Mouse (Mus musculus) layer of hippocampus, adult 18-20 months (tissue): Measurements from ENCODE around the gene Heg1. TPM values are rescaled to one million over a fixed set of nuclear protein-coding genes. Genes with fewer than 3 reads are reported as not detected.

Source experiments
- DNase-seq, 2 experiments: peaks; one replicate each; pipeline ENCODE4 v3.0.0; 2022; ENCODE audit warnings: low spot score in 2 of 2
- total RNA-seq, 2 experiments: library from RNA; stranded (reverse); gene quantifications; 2 replicates each; pipeline ENCODE4 v1.2.3; 2021

Gene Heg1
- total RNA-seq, 2 experiments from 2014 or later, result 21.1 to 21.4 TPM

DNA sequence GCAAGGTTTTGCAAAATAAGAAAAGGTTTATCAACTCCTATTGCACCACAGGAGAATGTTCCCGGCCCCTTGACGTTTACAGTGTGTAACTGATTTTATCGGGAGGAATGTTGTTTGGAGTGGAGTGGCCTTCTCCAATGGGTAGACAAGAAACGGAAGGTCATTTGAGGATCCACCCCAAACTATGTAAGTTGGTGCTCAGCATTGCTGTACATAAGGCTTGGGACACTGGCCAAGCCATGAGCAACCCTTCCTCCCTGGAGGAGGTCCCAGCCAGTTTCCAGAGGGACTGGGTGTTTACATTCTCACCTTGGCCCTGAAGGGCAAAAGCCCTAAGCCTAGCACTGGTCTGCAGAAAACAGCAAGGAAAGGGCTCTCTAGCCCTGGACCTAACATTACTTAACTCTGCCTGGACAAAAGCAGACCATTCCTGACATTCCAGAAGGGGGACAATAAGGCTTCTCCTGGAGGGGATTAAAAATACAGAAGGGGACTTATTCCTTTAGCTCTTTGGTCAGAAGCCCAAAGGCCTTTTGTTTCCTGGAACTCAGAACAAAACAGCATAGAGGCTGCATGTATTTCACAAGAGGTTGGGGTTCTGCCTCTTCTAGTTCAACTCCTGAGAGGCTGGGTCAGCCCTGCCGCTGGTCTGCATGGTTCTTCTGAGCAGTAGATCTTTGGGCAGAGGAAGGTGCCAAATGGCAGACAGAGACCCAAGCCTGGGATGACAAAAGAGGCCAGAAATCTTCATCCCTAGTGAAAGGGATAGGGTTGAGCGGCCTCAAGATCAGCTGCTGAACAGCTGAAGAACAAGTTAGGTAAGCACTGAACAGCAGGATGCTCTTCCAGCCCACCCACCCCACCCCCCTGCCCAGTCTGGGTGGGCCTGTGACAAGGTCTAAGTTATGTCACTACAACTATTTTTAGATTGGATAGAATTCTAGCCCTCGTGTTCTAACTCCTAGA lies 7.5 kb upstream of the Heg1 start:
- DNase-seq, result no peak

DNA sequence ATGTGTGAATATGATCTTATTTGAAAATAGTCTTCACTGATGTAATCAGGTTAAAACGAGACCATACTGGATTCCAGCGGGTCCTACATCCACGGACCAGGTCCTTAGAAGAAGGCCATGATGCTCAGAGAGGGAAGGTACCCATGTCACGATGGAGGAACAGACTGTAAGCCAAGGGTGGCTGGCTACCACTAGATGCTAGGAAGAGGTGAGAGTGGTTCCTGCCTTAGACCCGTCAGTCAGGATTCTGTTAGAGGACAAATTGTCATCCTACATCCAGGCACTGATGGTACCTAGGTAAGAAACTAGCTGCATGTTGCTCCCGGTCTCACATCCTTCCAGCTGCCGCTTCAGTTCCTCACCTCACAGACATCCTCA lies 6.9 kb upstream of the Heg1 start:
- DNase-seq, result no peak

DNA sequence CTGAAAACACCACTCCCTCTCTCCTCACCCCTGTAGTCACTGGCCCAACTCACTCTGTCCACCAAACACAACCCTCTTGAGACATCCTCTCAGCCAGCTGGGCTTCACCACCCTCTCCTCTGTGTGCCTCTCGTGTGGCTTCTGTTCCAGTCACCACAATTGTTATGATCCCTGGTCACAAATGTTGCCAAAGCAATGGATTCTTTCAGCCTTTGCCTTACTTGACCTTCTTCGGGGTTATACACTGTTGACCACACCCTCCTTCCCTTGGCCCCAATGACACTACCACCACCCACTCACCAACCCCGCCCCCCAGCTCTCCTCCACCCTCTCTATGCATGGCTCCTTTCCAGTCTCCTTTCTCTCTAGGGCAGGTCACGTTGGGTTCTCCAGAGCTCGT lies 6.3 kb upstream of the Heg1 start:
- DNase-seq, result no peak

DNA sequence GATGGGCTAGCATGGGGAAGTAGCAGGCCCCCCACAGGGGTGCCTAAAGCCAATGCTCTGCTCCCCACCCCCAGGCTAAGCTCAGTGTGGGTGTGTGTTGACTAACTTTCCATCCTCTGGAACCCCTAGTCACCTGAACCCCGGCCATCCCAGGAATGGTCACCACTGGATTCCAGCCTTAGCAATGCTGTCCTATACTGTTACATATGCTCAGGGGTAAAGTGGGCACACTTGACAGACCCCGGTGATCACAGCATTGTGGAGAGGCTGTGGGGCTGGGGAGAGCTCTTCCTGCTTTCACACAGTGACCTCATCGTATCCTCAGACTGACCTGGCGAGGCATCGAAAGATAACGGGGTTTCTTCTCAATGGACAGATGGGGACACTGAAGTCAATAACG lies 3.9 kb upstream of the Heg1 start:
- no peak for DNase-seq

DNA sequence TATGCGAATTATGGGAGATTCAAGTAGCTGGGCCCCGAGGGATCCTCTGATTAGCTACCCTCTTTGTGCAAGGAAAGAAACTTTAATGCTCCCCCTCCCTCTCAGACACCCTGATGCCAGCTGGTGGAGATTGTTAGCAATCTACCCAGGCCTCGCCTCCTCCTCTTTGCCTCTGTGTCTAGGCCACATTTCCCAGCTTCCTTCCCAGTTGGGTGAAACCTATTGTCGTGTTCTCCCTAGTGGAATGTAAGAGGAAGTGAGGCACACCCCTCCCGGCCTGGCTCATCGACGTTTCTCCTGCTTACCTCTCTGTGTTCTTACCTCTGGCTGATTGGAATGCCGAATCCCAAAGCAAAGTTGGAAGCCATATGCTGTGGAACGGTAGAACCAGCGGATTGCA lies 3.4 kb upstream of the Heg1 start:
- no peak for DNase-seq

DNA sequence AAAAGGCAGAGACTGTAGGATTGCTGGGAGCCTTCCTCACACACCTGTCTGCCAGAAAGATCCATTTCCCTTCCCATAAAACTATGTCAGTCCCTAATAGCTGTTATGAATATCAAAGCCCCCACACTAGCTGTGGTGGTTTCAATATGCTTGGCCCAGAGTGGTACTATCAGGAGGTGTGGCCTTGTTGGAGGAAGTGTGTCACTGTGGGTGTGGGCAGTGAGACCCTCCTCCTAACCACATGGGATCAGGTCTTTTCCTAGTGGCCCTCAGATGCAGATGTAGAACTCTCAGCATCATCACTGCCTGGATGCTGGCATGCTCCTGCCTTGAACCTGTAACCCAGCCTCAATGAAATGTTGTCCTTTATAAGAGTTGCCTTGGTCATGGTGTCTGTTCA lies 2.5 kb upstream of the Heg1 start:
- DNase-seq, result no peak

DNA sequence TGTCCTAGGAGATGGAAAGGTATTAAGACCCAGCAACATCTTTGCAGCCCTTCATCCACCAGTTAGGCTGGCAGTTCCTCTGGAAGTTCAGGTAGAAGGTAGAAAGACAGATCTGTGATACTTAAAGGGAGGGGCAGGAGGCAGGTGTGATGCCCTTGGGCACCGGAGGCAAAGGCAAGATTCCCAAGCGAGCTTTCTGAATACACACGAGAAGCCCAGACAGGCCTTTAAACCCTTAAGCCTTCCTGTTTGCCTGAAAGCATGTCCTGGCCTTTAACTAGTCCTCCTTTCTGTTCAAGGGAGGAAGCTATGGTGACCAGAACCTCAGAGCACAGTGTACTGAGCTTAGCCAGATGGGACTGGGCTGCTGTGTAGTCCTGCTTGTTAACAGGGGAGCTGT lies 1.5 kb upstream of the Heg1 start:
- DNase-seq, result no peak

DNA sequence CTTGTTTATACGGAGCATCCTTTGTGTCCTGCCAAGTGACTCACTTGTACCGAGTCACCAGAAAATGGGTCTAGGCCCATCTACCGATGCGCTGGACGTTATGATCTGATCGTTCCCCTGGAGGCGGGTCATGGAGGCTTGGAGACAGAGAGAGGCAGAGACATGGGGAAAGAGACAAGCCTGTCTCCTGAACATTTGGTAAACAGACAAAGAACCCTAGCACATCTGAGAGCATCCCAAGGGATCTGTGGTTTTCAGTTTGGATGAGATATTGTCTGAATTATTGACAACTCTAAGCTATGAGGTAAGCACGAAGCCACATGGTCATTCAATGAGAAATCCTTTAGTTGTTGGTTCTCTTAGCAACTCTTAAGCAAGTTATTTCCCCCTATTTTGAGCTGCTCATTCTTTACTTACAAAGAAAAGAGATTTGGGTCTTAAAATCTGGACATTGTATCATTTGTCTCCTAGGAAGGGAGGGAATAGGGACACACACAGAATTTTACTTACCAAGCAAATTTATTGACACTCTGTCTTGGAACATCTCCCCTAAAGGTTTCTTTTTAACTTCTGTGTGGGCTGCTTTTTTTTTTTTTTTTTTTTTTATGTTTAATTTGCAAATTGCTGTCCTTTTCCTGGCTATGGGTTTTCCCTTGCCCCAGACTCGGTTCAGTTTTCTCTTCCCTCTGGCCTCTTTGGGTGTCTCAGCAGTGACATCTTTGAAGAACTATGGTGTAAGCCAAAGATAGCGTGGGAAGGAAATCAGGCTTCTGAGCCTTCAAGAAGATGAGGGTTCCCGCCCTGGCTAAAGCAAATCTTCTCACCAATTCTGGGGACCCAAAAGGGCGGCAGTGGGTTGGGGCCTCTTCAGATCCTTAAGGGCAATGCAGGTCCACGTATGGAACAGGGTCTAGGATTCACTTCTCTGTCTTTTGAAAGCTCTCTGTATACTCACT lies 686 bp upstream of the Heg1 start:
- no peak for DNase-seq

DNA sequence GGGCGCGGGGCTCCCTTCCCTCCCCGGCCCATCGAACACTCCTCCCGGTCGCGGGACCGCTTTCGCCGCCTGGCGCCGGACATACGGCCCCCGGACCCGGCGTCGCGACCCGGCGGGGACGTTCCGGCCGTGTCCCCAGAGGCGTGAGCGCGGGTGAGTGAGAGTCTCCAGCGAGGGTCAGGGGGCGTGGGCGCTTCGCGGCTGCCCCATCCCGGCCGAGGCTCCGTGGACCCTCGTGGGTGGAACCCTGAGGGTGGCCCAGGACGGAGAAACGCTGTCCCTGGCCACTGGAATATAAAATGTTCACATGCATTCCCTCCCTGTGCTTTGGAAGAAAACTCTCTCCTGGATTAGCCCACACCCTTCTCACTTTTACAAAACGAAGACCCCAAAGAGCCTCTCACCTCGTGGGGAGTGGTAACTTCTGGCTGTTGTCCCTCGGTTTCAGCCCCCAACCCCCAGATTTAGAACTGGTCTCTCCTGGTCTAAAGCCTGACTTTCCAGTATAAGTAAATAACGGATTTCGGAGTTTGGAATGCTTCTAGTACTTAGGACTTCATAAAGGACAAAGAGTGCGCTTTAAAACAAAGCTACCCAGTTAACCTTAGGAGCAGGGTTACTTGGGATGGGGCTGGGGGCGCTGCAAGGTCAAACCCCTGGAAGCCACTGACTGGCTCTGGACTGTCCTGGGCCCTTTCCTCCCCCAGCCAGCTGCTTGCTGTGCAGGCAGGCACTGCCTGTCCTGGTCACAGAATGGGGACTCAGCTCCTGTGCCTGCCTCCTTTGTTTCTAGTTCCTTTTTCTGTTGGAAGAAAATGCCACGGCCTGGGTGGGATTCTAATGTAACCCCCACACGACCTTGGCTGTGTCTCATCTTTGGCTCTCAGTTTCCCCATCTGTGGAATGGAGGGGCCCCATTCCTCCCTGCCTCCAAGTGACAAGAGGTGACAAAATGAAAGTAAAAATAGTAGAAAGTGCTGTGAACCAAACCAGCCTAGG lies 832 bp downstream of the Heg1 start:
- DNase-seq, result no peak

DNA sequence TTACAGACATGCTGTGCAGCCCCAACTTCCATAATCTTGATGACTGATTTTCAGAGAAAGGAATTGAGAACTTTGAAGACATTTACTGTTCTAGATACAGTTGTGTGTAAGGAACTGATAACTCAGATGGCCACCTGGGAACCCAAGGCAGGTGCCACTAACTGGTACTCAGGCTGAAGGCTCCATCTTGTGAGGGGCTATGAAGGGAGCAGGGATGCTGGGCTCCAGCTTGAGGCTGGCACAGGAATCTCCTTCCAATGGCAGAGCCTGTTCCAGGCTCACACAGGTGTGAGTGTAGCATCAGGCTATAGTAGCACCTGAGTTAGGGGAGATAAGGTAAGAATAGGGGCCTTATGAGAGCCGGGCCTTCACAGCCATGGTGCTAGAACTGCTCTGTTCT lies 1.9 kb downstream of the Heg1 start:
- no peak for DNase-seq

DNA sequence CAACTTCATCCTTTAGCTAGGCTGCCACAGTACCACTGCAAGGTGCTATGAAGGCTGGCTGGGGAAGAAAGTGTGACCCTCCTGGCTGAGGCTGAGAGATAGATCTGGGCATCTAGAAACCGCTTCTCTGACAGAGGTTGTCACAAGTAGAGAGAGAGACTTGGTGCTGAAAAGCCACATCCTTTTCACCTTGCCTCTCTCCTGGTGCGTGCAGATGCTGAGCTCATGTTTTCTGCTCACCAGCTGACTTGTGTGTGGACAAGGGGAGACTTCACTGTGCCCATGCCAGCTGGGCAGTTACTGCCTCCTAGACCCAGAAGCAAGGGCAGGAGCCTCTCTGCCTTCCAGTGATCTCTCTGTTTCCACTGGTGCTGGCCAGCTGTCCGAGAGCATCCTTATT lies 3.6 kb downstream of the Heg1 start:
- no peak for DNase-seq

DNA sequence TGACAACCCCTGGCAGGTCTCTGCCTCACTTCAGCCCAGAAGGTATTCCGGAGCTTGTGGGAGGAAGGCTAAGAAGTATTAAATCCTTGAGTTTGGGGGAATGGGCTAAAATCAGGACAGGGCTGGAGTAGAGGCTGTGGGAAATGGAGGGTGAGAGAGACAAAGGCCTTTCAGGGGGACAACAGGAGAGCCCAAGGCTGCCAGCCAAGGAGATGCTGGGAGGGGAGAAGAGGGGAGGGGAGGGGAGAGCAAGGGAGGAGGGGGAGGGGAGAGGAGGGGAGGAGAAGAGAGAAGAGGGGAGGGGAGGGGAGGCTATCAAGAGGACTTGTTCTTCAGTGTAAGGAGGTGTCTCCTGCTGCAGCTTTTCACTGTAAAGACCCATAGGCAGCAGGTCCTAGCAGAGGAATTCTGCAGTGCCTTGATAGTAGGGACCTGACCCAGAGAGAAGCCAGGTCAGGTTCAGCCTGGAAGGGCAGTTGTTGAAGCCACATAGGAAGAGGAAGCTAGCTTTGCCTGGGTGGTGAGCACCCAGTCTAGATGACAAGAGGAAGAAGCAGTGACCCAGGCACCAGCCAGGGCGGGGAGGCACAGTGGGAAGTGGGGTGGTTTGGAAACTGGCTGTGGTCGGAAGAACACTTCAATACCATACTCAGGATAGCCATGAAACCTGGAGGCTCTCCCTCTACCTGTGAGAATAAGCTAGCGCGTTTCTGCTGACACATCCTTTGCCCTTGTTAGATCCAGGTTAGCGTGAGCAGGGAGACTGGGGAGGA lies 7.0 kb downstream of the Heg1 start:
- no peak for DNase-seq

DNA sequence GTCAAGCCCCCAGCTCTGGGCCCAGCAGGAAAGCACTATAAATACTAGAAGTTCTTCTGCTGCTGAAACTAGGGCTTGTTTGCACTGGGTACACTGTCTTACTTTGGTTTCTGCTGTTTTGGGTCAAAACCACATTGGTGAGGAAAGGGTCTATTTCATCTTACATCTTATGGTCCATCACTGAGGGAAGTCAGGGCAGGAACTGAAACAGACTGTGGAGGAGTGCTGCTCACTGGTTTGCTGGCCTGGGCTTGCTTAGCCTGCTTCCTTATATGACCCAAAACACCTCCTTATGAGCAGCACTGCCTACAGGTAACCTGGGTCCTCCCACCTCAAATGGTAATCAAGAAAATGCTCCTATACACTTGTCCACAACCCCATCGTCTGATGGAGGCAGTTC lies 9.4 kb downstream of the Heg1 start:
- no peak for DNase-seq

DNA sequence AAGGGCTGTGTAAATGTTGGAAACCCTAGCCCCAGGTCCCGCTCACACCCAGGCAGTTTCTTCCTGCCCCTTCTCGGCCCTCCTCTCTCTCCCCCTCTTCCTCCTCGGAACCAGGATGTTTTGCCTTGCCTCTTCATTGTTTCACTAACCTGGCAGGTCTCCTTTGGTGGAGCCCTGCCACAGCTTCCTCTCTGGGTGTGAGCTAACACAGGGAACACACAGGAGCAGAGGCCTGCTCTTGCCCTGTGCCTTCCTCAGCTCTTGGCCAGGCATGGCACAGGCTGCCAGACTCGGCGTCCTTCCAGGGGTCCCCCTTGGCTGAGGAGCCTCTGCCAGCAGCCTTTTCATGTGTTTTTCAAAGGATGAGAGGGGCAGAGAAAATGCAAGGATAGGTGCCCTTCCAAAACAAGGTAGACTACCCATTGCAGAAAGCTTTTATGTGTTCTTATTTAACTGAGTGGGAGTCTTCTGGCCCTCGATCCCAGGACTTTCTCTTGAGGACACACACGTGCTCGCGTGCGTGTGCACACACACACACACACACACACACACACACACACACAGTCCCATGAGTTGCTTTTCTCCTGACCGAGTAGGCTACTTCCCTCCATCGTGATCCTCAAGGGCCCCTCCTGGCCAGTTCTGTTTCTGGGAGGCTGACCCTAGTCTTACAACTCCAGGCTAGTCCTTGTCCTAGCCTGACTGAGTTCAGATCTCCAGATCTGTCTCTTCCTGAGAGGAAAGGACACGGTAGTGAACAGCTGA lies 12.8 kb downstream of the Heg1 start:
- no peak for DNase-seq

DNA sequence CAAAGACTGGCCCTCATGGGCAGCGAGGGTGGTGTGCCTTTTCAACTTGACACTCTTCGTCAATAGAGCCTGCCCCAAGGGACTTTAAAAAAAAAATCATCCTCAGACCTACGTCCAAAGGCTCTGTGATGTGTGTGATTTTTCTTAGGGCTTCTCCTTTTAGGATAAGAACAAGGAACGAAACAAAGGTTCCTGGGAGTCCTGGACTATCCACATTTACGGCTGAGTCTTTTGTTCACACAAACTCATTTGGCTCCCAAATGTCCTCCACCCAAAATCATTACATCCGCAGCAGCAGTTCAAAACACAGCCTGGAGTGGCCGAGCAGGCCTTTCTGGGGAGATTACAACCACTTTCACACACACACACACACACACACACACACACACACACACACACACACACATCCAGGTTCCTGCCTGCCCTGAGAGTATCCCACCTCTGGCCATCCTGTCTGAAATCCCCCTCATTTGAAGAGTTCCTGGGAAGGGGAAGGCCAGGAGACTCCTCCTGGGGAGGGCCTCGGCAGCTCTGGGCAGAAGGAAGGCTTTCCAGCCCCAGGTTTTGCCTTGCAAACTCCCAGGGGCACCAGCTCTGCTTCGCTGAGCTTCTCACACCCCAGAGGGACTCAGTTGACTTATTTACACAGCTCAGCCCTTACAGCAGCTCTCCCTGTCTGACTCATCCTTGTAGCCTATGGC lies 13.6 kb downstream of the Heg1 start:
- no peak for DNase-seq

DNA sequence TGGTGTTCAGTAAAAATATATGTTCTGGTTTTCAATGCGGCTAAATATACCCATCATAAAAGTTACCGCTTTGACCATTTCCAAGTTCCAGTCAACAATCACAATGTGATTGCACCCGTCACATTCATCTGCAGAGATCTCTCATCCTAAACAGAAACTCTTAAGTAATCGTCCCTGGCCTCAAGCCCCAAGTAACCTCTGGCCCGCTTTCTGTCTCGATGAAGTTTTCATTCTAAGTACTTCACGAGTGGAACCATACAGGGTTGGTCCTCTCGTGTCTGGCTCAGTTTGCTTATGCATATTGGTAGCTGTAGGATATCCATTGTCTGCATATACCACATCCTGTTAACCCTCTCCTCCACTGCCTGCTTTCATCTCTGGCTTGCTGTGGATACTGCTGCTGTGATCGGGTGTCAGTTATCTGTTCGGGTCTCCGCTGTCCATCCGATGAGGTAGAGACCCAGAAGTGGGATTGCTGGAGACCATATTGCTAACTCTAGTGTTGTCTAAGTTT lies 14.2 kb downstream of the Heg1 start:
- DNase-seq, result no peak

DNA sequence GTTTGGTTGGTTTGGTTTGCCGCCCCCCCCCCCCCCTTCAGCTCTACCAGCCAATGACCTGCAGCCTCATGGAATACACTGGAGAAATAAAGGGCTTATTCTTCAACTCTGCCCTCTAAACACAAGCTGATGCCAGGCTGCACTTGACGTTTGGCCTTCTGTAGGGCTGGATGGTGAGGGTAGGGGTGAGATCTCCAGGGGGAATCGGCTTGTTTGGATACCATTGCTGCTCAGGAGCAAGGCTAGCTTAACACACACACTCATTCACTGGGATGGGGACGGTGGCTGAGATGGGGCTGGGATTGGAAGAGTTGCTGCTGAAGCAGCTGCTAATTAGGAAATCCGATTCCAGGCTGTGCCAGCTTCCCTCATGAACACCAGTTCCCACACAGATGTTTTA lies 16.4 kb downstream of the Heg1 start:
- no peak for DNase-seq

DNA sequence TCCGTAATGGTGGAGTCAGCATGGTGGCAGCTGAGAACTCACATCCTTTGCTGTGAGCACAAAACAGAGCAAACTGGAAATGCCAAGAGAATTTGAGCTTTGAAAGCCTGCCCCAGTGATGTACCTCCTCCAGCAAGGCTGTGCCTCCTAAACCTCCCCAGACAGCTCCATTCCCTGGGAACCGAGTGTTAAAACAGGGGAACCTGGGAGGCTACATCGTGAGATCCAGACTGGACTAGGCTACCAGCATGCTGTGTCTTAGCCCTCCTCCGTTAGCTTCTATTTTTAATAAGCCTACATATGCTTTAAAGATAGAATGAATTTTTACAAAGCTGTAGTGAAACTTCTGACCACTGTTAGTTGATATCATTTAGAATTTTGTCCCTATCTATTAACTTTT lies 17.7 kb downstream of the Heg1 start:
- no peak for DNase-seq

DNA sequence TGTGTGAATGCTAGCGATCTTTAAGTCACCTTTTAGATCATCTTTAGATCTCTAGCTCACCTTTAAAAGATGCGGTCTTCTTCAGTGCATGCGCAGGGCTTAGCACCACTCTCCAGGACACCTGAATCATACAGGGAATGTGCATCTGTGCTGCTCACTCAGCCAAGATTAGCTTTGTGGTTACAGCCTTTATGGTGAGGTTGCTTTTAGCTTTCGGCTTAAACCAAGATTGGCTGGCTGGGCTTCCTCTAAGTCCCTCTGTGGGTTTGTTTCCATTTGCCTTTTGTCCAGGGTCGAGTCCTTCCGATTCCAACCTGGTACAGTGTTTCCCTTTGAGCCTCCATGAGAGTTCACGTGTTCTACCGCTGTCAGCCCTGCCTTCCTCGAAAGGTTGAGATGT lies 20.1 kb downstream of the Heg1 start:
- DNase-seq, result no peak
